Mouse (Mus musculus) kidney, adult 2 months (tissue): Measurements from ENCODE around the gene Tubgcp5. TPM values are rescaled to one million over a fixed set of nuclear protein-coding genes. Genes with fewer than 3 reads are reported as not detected.
"Not testable (repeated sequence)": the region's sequence is repeated elsewhere in the genome, so short reads cannot be mapped to it uniquely, and the experiment has no call there.

Source experiments
- DNase-seq: peaks from one replicate; pipeline ENCODE4 v3.0.0; 2021
- H3K27ac ChIP-seq: fragments of 200-500 bp; 2 replicates; pipeline ENCODE4 v1.5.1; 2012; ENCODE audit warnings: low read depth, low read length, control low read depth, inconsistent platforms; ENCODE audit not compliant: insufficient read depth
- H3K27me3 ChIP-seq: fragments of 200-500 bp; replicated peaks from 2 replicates; pipeline ENCODE4 v1.6.1; 2012; ENCODE audit warnings: mild to moderate bottlenecking, moderate library complexity, low read length, inconsistent platforms; ENCODE audit not compliant: control insufficient read depth, insufficient read depth
- H3K36me3 ChIP-seq: fragments of 200-500 bp; 2 replicates; pipeline ENCODE4 v1.6.1; 2012; ENCODE audit warnings: mild to moderate bottlenecking, moderate library complexity, low read length, inconsistent platforms; ENCODE audit not compliant: control insufficient read depth, insufficient read depth
- H3K4me1 ChIP-seq: fragments of 200-500 bp; 2 replicates; pipeline ENCODE4 v1.6.1; 2011; ENCODE audit warnings: low read length; ENCODE audit not compliant: control insufficient read depth, insufficient read depth
- H3K4me3 ChIP-seq: fragments of 200-500 bp; 2 replicates; pipeline ENCODE4 v1.5.1; 2011; ENCODE audit warnings: mild to moderate bottlenecking, low read depth, low read length, control low read depth; ENCODE audit not compliant: insufficient read depth
- CTCF ChIP-seq: fragments of 200-500 bp; conservative IDR thresholded peaks from 2 replicates; pipeline ENCODE4 v1.5.1; 2011; ENCODE audit warnings: low read depth, mild to moderate bottlenecking, control low read depth, low read length, moderate library complexity, mixed read lengths; ENCODE audit not compliant: insufficient read depth, insufficient read length
- POLR2A ChIP-seq: fragments of 200-500 bp; IDR thresholded peaks from one replicate; pipeline ENCODE4 v1.6.1; 2011; ENCODE audit warnings: low read depth, low read length, control low read depth
- WGBS: fragments of 180-500 bp; shearing (Covaris S2); methylation state at CpG from one replicate; pipeline ENCODE4 v1.1.7; 2018; 5-methylcytosine and 5-hydroxymethylcytosine counted together
- polyA plus RNA-seq: library from polyadenylated mRNA; depleted of rRNA; stranded (reverse); fragments of >200 nt; gene quantifications from 2 replicates; pipeline ENCODE4 v1.2.3, GENCODE M21; 2012

Gene Tubgcp5
- polyA plus RNA-seq, 1 experiment: 3.4 TPM

DNA sequence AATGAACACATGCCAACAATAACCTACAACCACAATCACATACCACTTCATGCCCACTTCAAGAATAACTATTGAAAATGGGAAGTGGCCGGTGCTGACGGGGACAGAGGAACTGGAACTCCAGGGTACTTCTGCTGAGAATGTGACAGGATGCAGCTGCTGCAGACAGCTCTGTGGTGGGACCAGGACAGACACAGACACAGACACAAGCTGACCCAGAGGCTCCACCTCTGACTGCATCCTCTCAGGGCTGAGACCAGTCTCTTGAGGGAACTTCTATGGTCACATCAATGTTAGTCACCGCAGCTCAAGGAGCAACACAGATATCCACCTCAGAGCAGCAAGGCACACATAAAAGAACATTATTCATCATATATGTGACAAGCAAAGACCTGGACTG is 9.4 kb upstream of the Tubgcp5 start:
- no peak for TF ChIP-seq CTCF
- TF ChIP-seq POLR2A: no peak
- Histone ChIP-seq H3K27me3 (no peaks in the 10 kb centered on the region), H3K36me3 (no peaks in the 10 kb centered on the region), H3K4me1 (no peaks in the 10 kb centered on the region), H3K27ac (no peak overlapping the region), H3K4me3 (no peak overlapping the region)
- DNase-seq: peak; percentile 30
- 32% methylated on average over 3 of the region's 3 CpGs for WGBS

DNA sequence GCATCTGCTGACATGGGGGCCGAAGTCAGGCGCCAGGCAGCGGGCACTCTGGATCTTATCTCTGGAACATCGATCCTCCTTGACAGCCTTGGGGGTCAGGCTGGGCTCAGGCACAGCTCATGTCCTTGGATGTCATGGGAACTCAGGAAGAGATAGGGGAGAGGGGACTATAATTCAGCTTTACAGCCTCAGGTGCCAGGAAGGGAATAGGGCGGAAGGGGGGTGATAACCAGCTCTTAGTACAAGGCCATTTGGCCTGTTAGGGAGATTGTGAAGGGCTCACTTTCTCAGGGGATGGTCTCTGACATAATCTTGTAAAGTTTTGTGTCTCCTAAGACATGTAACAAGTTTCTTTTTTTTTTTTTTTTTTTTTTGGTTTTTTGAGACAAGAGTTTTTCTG is 3.4 kb upstream of the Tubgcp5 start:
- H3K36me3 ChIP-seq, H3K4me1 ChIP-seq, H3K27me3 ChIP-seq, H3K4me3 ChIP-seq, DNase-seq, H3K27ac ChIP-seq: not testable (repeated sequence)
- 24% methylated on average over 5 of the region's 5 CpGs for WGBS

DNA sequence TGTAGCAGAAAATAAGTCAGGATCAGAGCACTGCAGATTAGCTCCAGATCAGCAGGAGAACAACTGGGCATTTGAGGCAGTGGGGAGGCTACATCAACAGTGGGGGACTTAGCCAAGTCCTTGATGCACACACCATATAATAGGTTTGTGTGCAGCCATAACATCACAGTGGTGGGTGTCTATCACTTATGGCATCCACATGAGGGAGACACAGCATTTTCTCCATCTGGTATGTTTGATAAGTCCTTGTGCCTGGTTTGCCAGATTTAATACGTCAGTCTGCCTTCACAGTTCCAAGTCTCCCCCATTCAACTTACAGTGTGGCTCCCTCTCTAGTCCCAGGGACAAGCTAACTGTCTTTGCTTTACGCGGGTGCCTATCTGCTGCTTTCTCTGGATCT is 1.7 kb upstream of the Tubgcp5 start:
- no peak overlapping the region for H3K4me3 ChIP-seq
- H3K27ac ChIP-seq: no peak overlapping the region
- no peaks in the 10 kb centered on the region for H3K36me3 ChIP-seq
- no peaks in the 10 kb centered on the region for H3K27me3 ChIP-seq
- TF ChIP-seq CTCF (no peak), POLR2A (no peak)
- no peak for DNase-seq
- 89% methylated on average over 3 of the region's 3 CpGs for WGBS
- H3K4me1 ChIP-seq: 0 out of 2 replicates have a peak, but pooled peaks cover 2% of the 10 kb centered on the region

GRCm38 (mm10) chr7:55793236-55793951 is 560 bp upstream of the Tubgcp5 start:
- Histone ChIP-seq H3K4me3 (peak overlapping the region; percentile 94), H3K27me3 (no peaks in the 10 kb centered on the region), H3K36me3 (no peaks in the 10 kb centered on the region; the same call in 1 of the 2 replicates), H3K4me1 (0 out of 2 replicates have a peak, but pooled peaks cover 2% of the 10 kb centered on the region), H3K27ac (no peak overlapping the region)
- DNase-seq: no peak
- 33% methylated on average over 13 of the region's 13 CpGs for WGBS
- TF ChIP-seq POLR2A: no peak
- TF ChIP-seq CTCF: no peak

DNA sequence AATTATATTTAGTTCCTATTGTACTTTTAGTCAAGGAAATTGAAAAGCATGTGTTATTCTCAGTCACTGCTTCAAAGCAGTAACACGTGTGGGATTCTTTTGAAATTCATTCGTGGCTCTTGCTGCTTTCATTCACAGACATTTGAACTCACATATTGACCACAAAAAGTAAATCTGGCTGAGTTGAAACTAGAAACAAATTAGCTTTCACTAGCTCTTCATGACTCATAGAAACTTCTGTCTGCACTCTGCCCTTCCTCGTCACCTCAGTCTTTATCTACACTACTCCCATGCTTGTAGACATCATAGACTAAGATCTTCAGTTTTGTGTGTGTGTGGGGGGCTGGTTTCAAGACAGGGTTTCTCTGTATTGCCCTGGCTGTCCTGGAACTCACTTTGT is 6.0 kb downstream of the Tubgcp5 start:
- H3K27me3 ChIP-seq: no peaks in the 10 kb centered on the region
- WGBS: 89% methylated on average over 3 of the region's 3 CpGs
- no peak overlapping the region for H3K27ac ChIP-seq
- no peak for TF ChIP-seq POLR2A
- no peak for TF ChIP-seq CTCF
- H3K36me3 ChIP-seq: peaks cover 10% of the 10 kb centered on the region
- H3K4me1 ChIP-seq: 0 out of 2 replicates have a peak, but pooled peaks cover 1% of the 10 kb centered on the region
- DNase-seq: no peak
- H3K4me3 ChIP-seq: no peak overlapping the region

- peaks cover 12% of the 10 kb centered on the region for H3K36me3 ChIP-seq
- no peak overlapping the region for H3K4me3 ChIP-seq
- H3K27me3 ChIP-seq: no peaks in the 10 kb centered on the region
- H3K27ac ChIP-seq: no peak overlapping the region
- TF ChIP-seq CTCF (no peak), POLR2A (no peak)
- no peak for DNase-seq
- 85% methylated on average over 2 of the region's 2 CpGs for WGBS
- no peaks in the 10 kb centered on the region for H3K4me1 ChIP-seq
Observed at GRCm38 (mm10) chr7:55809967-55810366, 16.0 kb downstream of the Tubgcp5 start.

- H3K27me3 ChIP-seq: no peaks in the 10 kb centered on the region
- TF ChIP-seq CTCF: no peak
- TF ChIP-seq POLR2A: no peak
- peaks cover 5% of the 10 kb centered on the region for H3K36me3 ChIP-seq
- no peaks in the 10 kb centered on the region for H3K4me1 ChIP-seq
- DNase-seq: no peak
- H3K27ac ChIP-seq: no peak overlapping the region
- no peak overlapping the region for H3K4me3 ChIP-seq
- WGBS: 77% methylated on average over 5 of the region's 5 CpGs
Observed at GRCm38 (mm10) chr7:55824468-55824867, 30.5 kb downstream of the Tubgcp5 start.
